Mouse (Mus musculus): ENCODE results near the gene Frmd4a.

DNA sequence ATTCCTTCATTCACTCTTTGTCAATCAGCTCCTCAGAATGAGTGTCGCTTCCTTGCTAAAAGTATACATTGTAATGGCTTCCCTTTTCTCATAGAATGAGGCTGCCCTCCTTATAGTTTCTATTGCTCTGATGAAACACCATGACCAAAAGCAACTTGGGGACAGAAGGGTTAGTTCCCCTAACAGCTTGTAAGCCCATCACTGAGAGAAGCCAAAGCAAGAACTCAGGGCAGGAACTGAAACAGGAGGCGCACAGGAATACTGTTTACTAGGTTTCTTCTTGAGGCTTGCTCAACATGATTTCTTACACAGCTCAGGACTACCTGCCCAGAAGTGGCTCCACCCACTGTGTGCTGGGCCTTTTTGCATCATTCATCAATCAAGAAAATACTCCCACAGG is 273.0 kb downstream of the Frmd4a start:
- TF ChIP-seq CTCF (IDR thresholded peaks at IDR 0.05; ENCODE audit: extremely low read depth, insufficient read depth, insufficient read length, insufficient replicate concordance) (no peak), POLR2A (IDR thresholded peaks at IDR 0.05; ENCODE audit: low read depth, low read length) (no peak)

All from spleen, adult 2 months (tissue).